Mouse (Mus musculus) cerebral cortex, adult 2 months (tissue): ENCODE measurements around the gene Sall1.

Experiments
- WGBS: fragments of 180-500 bp; shearing (Covaris S2); methylation state at CpG from one replicate; pipeline ENCODE4 v1.1.7; 2018; 5-methylcytosine and 5-hydroxymethylcytosine counted together

Gene Sall1

GRCm38 (mm10) chr8:89043940-89044339 lies at the start of gene Sall1:
Gene Sall1 (minus strand): TSS chr8:89044162.
- 2% methylated on average over 25 of the region's 25 CpGs for WGBS

- 67% methylated on average over 5 of the region's 5 CpGs for WGBS
Measured at GRCm38 (mm10) chr8:89089916-89090315, 46.0 kb upstream of the Sall1 start.

- 81% methylated on average over 2 of the region's 2 CpGs for WGBS
Measured at GRCm38 (mm10) chr8:89079147-89079546, 35.2 kb upstream of the Sall1 start.

GRCm38 (mm10) chr8:89072968-89073382 lies 29.0 kb upstream of the Sall1 start:
- WGBS = 46% methylated on average over 3 of the region's 3 CpGs

GRCm38 (mm10) chr8:89067499-89067898 lies 23.5 kb upstream of the Sall1 start:
- WGBS = 87% methylated on average over 3 of the region's 3 CpGs

GRCm38 (mm10) chr8:89064042-89064441 lies 20.1 kb upstream of the Sall1 start:
- 80% methylated on average over 9 of the region's 9 CpGs for WGBS

- 91% methylated on average over 10 of the region's 10 CpGs for WGBS
Measured at GRCm38 (mm10) chr8:89063366-89064040, 19.5 kb upstream of the Sall1 start.

- WGBS = 94% methylated on average over 8 of the region's 8 CpGs
Measured at GRCm38 (mm10) chr8:89060717-89061116, 16.8 kb upstream of the Sall1 start.

GRCm38 (mm10) chr8:89059507-89059906 lies 15.5 kb upstream of the Sall1 start:
- WGBS = 47% methylated on average over 6 of the region's 6 CpGs

GRCm38 (mm10) chr8:89052880-89053279 lies 8.9 kb upstream of the Sall1 start:
- 91% methylated on average over 7 of the region's 7 CpGs for WGBS

- WGBS = 33% methylated on average over 26 of the region's 26 CpGs
Measured at GRCm38 (mm10) chr8:89046639-89047348, 2.8 kb upstream of the Sall1 start.

- WGBS = 24% methylated on average over 15 of the region's 15 CpGs
Measured at GRCm38 (mm10) chr8:89046226-89046625, 2.3 kb upstream of the Sall1 start.

GRCm38 (mm10) chr8:89045726-89046125 lies 1.8 kb upstream of the Sall1 start:
- 20% methylated on average over 17 of the region's 17 CpGs for WGBS

GRCm38 (mm10) chr8:89045218-89045601 lies 1.2 kb upstream of the Sall1 start:
- WGBS = 6% methylated on average over 30 of the region's 30 CpGs

GRCm38 (mm10) chr8:89044511-89045217 lies 702 bp upstream of the Sall1 start:
- 2% methylated on average over 31 of the region's 31 CpGs for WGBS

- WGBS = 2% methylated on average over 32 of the region's 32 CpGs
Measured at GRCm38 (mm10) chr8:89043371-89043841, 556 bp downstream of the Sall1 start.

- 2% methylated on average over 77 of the region's 80 CpGs for WGBS
Measured at GRCm38 (mm10) chr8:89042560-89043370, 1.2 kb downstream of the Sall1 start.

- WGBS = under 1% methylated on average over 35 of the region's 35 CpGs
Measured at GRCm38 (mm10) chr8:89042118-89042460, 1.9 kb downstream of the Sall1 start.

GRCm38 (mm10) chr8:89041421-89042117 lies 2.4 kb downstream of the Sall1 start:
- WGBS = 1% methylated on average over 55 of the region's 55 CpGs

GRCm38 (mm10) chr8:89040751-89041420 lies 3.1 kb downstream of the Sall1 start:
- 7% methylated on average over 40 of the region's 40 CpGs for WGBS

GRCm38 (mm10) chr8:89039890-89040289 lies 4.1 kb downstream of the Sall1 start:
- 33% methylated on average over 6 of the region's 6 CpGs for WGBS
